Mouse (Mus musculus) stomach, embryonic 16.5 days (tissue): ENCODE data around the gene Plk5. TPM values are rescaled to one million over a fixed set of nuclear protein-coding genes. Genes with fewer than 3 reads are reported as not detected.
A peak's percentile ranks its signal among the peaks of the same experiment; 100 is the strongest.

Source experiments
- ATAC-seq: fragments of 200-750 bp; cut with Nextera tagmentation; 2 replicates; pipeline ENCODE4 v1.8.0; 2017; ENCODE audit warnings: moderate number of reproducible peaks, moderate TSS enrichment; ENCODE audit not compliant: insufficient read depth, low FRiP score
- H3K27ac ChIP-seq: fragments of 300-500 bp; sonication (generic); 2 replicates; pipeline ENCODE4 v1.5.1; 2014; ENCODE audit warnings: low read length
- H3K27me3 ChIP-seq: fragments of 300-500 bp; sonication (generic); 2 replicates; pipeline ENCODE4 v1.6.1; 2014; ENCODE audit warnings: low read length, control low read depth, mixed read lengths; ENCODE audit not compliant: control insufficient read depth, insufficient read depth
- H3K36me3 ChIP-seq: fragments of 300-500 bp; sonication (generic); 2 replicates; pipeline ENCODE4 v1.6.1; 2014; ENCODE audit warnings: low read length; ENCODE audit not compliant: control insufficient read depth, insufficient read depth
- H3K4me1 ChIP-seq: fragments of 300-500 bp; sonication (generic); 2 replicates; pipeline ENCODE4 v1.6.1; 2014; ENCODE audit warnings: low read length, control low read depth, mixed read lengths; ENCODE audit not compliant: control insufficient read depth, insufficient read depth
- H3K4me2 ChIP-seq: fragments of 300-500 bp; sonication (generic); 2 replicates; pipeline ENCODE4 v1.6.1; 2014; ENCODE audit warnings: low read depth, low read length, mixed read lengths
- H3K4me3 ChIP-seq: fragments of 300-500 bp; sonication (generic); replicated peaks from 2 replicates; pipeline ENCODE4 v1.5.1; 2014; ENCODE audit warnings: mild to moderate bottlenecking, low read length
- H3K9ac ChIP-seq: fragments of 300-500 bp; sonication (generic); 2 replicates; pipeline ENCODE4 v1.6.1; 2014; ENCODE audit warnings: low read length
- H3K9me3 ChIP-seq: fragments of 300-500 bp; sonication (generic); replicated peaks from 2 replicates; pipeline ENCODE4 v1.6.1; 2016; ENCODE audit warnings: low read length, control low read depth; ENCODE audit not compliant: control insufficient read depth
- WGBS: fragments of 180-500 bp; shearing (Covaris S2); extraction: QIAGEN DNeasy Blood & Tissue Kit; methylation state at CpG from one replicate; pipeline ENCODE4 v1.1.7; 2014; 5-methylcytosine and 5-hydroxymethylcytosine counted together
- polyA plus RNA-seq: library from polyadenylated mRNA; unstranded; fragments of >200 nt; fragmentation: Nextera tagmentation; extraction: Ambion mirVana; gene quantifications from 2 replicates; pipeline ENCODE4 v1.2.1, GENCODE M21; 2015

Gene Plk5
- polyA plus RNA-seq, 1 experiment from 2014 or later = 0.14 TPM

- WGBS = under 1% methylated on average over 83 of the region's 94 CpGs
- no peaks in the 10 kb centered on the region for H3K27me3 ChIP-seq
- no peaks in the 10 kb centered on the region for H3K9me3 ChIP-seq
- peaks cover 28% of the 10 kb centered on the region for H3K4me1 ChIP-seq
- peak overlapping the region; percentile 98 for H3K9ac ChIP-seq
- H3K4me3 ChIP-seq = peak overlapping the region; percentile 80
- H3K36me3 ChIP-seq = peaks cover 8% of the 10 kb centered on the region
- H3K4me2 ChIP-seq = peak overlapping the region; percentile 80
- peak overlapping the region; percentile 82 for H3K27ac ChIP-seq
- no peak for ATAC-seq
Measured at GRCm38 (mm10) chr10:80386735-80387471, 30.6 kb downstream of the Plk5 start.

DNA sequence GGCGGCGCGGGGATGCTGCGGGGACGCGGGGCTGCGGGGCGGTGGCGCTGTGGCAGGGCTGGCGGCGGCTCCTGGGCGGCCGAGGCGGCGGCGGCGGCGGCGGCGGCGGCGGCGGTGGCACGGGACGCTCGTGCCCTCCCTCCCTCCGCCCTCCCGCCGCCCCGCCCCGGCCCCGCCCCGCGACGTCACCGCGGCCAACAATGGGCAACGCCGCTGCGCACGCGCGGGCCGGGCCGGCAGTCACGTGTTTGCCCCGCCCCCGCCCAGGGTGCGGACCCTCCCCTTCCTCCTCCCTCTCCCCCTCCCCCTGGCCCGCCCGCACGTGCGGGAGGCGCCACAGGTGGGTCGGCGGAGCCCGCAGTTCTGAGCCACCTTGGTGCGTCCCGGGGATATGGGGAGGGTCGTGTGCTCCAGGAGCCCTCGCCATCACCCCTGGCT is 31.3 kb downstream of the Plk5 start, which contains the start of gene Mex3d:
Mex3d (minus strand) TSS at position 138 of the 438 bp plus-strand sequence.
- Histone ChIP-seq H3K4me2 (peak within 1 kb of the TSS; percentile 80), H3K9me3 (no peaks in the 10 kb centered on the region), H3K4me3 (peak within 1 kb of the TSS; percentile 80), H3K4me1 (peaks cover 28% of the 10 kb centered on the region), H3K36me3 (peaks cover 11% of the 10 kb centered on the region), H3K27me3 (no peaks in the 10 kb centered on the region), H3K9ac (peak within 1 kb of the TSS; percentile 98), H3K27ac (peak within 1 kb of the TSS; percentile 82)
- peak; percentile 71 for ATAC-seq
- 0% methylated on average over 10 of the region's 61 CpGs for WGBS

DNA sequence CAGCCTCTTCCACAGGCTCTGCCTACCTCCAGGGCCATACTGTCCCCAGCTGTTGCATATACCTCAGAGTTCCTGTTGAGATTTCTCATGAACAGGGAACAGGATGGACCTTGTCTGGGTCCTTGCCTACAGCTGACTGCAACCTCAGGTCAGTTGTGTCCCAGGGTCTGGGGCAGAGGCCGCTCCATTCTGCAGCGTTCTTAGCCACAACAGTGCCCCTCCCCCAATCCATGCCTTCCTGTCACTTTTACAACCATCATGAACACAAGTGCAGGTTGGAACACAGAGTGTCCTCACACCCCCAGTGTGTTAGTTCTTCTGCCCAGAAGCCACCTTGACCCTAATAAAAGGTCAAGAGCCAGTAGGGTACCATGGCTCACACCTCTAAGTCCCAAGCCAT is 32.5 kb downstream of the Plk5 start:
- no peak overlapping the region for H3K4me2 ChIP-seq
- peak overlapping the region; percentile 81; the same call in 1 of the 2 replicates for H3K9ac ChIP-seq
- no peak overlapping the region for H3K27ac ChIP-seq
- peaks cover 19% of the 10 kb centered on the region for H3K36me3 ChIP-seq
- H3K4me3 ChIP-seq = no peak overlapping the region
- no peaks in the 10 kb centered on the region for H3K27me3 ChIP-seq
- no peak for ATAC-seq
- peaks cover 25% of the 10 kb centered on the region for H3K4me1 ChIP-seq
- no peaks in the 10 kb centered on the region for H3K9me3 ChIP-seq
- 29% methylated on average over 2 of the region's 2 CpGs for WGBS

GRCm38 (mm10) chr10:80389185-80389708 is 33.0 kb downstream of the Plk5 start:
- H3K9me3 ChIP-seq = no peaks in the 10 kb centered on the region
- H3K36me3 ChIP-seq = peaks cover 24% of the 10 kb centered on the region
- H3K9ac ChIP-seq = no peak overlapping the region
- 67% methylated on average over 4 of the region's 4 CpGs for WGBS
- H3K4me3 ChIP-seq = no peak overlapping the region
- no peak overlapping the region for H3K27ac ChIP-seq
- ATAC-seq = no peak
- H3K27me3 ChIP-seq = no peaks in the 10 kb centered on the region
- H3K4me1 ChIP-seq = peaks cover 22% of the 10 kb centered on the region
- H3K4me2 ChIP-seq = no peak overlapping the region

DNA sequence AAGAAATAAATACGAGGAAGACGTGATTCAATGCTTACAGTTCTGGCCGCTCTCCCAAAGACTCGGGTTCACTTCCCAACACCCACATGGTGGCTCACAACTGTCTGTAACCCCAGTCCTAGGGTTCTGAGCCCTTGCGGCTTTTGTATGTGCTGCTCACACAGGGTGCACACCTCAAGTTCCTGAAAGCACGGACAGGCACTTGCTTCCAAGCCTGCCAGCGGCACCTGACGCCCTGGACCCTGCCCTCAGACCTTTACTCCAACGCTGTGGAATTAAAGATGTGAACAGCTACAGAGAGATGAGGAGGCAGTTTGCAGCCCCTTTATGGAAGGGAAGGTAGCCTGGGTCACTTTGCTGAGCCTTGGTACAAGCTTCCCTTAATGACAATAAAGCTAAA is 34.4 kb downstream of the Plk5 start:
- Histone ChIP-seq H3K4me3 (no peak overlapping the region), H3K36me3 (peaks cover 37% of the 10 kb centered on the region), H3K27ac (no peak overlapping the region), H3K9ac (no peak overlapping the region), H3K4me2 (no peak overlapping the region), H3K9me3 (no peaks in the 10 kb centered on the region), H3K4me1 (peaks cover 9% of the 10 kb centered on the region), H3K27me3 (no peaks in the 10 kb centered on the region)
- 61% methylated on average over 9 of the region's 9 CpGs for WGBS
- no peak for ATAC-seq

- Histone ChIP-seq H3K9me3 (no peaks in the 10 kb centered on the region), H3K27me3 (no peaks in the 10 kb centered on the region), H3K27ac (no peak overlapping the region), H3K4me1 (peaks cover 18% of the 10 kb centered on the region), H3K4me3 (no peak overlapping the region), H3K9ac (no peak overlapping the region), H3K4me2 (no peak overlapping the region), H3K36me3 (peaks cover 37% of the 10 kb centered on the region)
- no peak for ATAC-seq
- WGBS = 86% methylated on average over 5 of the region's 5 CpGs
Measured at GRCm38 (mm10) chr10:80392687-80393086, 36.4 kb downstream of the Plk5 start.

- Histone ChIP-seq H3K4me2 (no peak overlapping the region), H3K4me1 (peaks cover 18% of the 10 kb centered on the region), H3K4me3 (no peak overlapping the region), H3K9me3 (no peaks in the 10 kb centered on the region), H3K27ac (no peak overlapping the region), H3K36me3 (peaks cover 37% of the 10 kb centered on the region), H3K27me3 (no peaks in the 10 kb centered on the region), H3K9ac (no peak overlapping the region)
- WGBS = 95% methylated on average over 35 of the region's 35 CpGs
- no peak for ATAC-seq
Measured at GRCm38 (mm10) chr10:80395025-80395627, 38.9 kb downstream of the Plk5 start.

DNA sequence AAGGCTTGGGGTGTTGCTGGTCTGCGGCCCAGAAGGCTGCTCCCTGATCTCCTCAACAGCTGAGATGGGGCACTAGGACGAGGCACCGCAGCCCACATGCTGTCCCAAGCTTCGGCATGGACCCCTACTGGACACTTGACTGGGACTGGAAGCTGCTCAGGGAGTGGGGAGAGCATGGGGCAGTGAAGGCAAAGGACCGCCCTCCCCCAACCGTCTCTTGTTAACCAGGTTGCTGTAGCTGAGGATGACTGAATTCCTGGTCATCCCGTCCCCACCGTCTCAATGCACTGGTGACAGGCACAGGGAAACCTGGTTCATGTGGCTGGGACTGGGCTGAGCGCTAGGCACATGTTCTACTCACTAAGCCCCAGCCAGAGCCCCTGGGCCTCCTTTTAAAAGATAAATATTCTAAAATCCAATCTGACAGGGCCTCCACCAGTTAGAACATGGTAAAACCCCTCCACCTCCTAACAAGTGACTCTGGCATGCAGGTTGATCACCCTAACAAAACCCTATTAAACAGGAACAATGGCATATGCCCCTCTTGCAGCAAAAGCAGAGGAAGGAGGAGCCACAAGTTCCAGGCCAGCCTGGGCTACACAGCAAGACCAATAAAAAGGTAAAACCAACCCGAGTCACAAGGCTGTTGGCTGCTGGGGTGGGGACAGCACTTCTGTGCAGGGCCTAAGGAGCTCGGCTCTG is 40.7 kb downstream of the Plk5 start:
- no peak for ATAC-seq
- peak overlapping the region; percentile 100 for H3K27ac ChIP-seq

More for the DNA sequence above, 40.7 kb downstream of the Plk5 start:
- Histone ChIP-seq H3K4me3 (peak overlapping the region; percentile 81), H3K4me2 (peak overlapping the region; percentile 95), H3K9me3 (no peaks in the 10 kb centered on the region), H3K36me3 (peaks cover 31% of the 10 kb centered on the region), H3K27me3 (no peaks in the 10 kb centered on the region), H3K4me1 (peaks cover 20% of the 10 kb centered on the region), H3K9ac (peak overlapping the region; percentile 94)
- WGBS = 80% methylated on average over 11 of the region's 11 CpGs
